Mouse (Mus musculus): ENCODE measurements around the gene Esrra. TPM values are rescaled to one million over a fixed set of nuclear protein-coding genes. Genes with fewer than 3 reads are reported as not detected.

The Esrra gene
- polyA plus RNA-seq, 1 experiment from 2014 or later: 5.0 TPM

- H3K9me3 ChIP-seq (ENCODE audit: control insufficient read depth, low read length): no peaks in the 10 kb centered on the region
- no peak overlapping the region for H3K9ac ChIP-seq (ENCODE audit: low read depth, low read length)
- H3K4me1 ChIP-seq (replicated peaks; ENCODE audit: control insufficient read depth, insufficient read depth, low read length): 0 out of 2 replicates have a peak, but pooled peaks cover 7% of the 10 kb centered on the region
- H3K36me3 ChIP-seq (ENCODE audit: control insufficient read depth, insufficient read depth, low read length): no peaks in the 10 kb centered on the region
- H3K27ac ChIP-seq (ENCODE audit: low read depth, low read length): no peak overlapping the region
- peak; percentile 50 for DNase-seq (ENCODE audit: low spot score)
- ATAC-seq (ENCODE audit: low FRiP score): no peak
- H3K27me3 ChIP-seq (ENCODE audit: control insufficient read depth, insufficient read depth, low read length): peaks cover 76% of the 10 kb centered on the region
- peak overlapping the region; percentile 16; the same call in 1 of the 2 replicates for H3K4me3 ChIP-seq (ENCODE audit: low read depth, low read length)
- 11% methylated on average over 26 of the region's 26 CpGs for WGBS
- H3K4me2 ChIP-seq (replicated peaks; ENCODE audit: low read depth, low read length): peak overlapping the region; percentile 18; the same call in 1 of the 2 replicates
Observed at GRCm38 (mm10) chr19:6926559-6927255, 5.1 kb upstream of the Esrra start.

- Histone ChIP-seq H3K27ac (ENCODE audit: low read depth, low read length) (no peak overlapping the region), H3K4me2 (replicated peaks; ENCODE audit: low read depth, low read length) (no peak overlapping the region), H3K4me1 (replicated peaks; ENCODE audit: control insufficient read depth, insufficient read depth, low read length) (peaks cover 7% of the 10 kb centered on the region; the same call in 1 of the 2 replicates), H3K27me3 (ENCODE audit: control insufficient read depth, insufficient read depth, low read length) (peaks cover 67% of the 10 kb centered on the region), H3K9me3 (ENCODE audit: control insufficient read depth, low read length) (no peaks in the 10 kb centered on the region), H3K9ac (ENCODE audit: low read depth, low read length) (no peak overlapping the region), H3K4me3 (ENCODE audit: low read depth, low read length) (peak overlapping the region; percentile 8; the same call in 1 of the 2 replicates), H3K36me3 (ENCODE audit: control insufficient read depth, insufficient read depth, low read length) (no peaks in the 10 kb centered on the region)
- DNase-seq (ENCODE audit: low spot score): peak; percentile 42
- no peak for ATAC-seq (ENCODE audit: low FRiP score)
- WGBS: 5% methylated on average over 38 of the region's 40 CpGs
Observed at GRCm38 (mm10) chr19:6925611-6926329, 4.2 kb upstream of the Esrra start.

GRCm38 (mm10) chr19:6925307-6925573, 3.6 kb upstream of the Esrra start, which contains the start of gene Catsperz:
Gene Catsperz, minus strand, starts transcription at chr19:6925380.
- H3K9me3 ChIP-seq (ENCODE audit: control insufficient read depth, low read length): no peaks in the 10 kb centered on the region
- no peak within 1 kb of the TSS for H3K9ac ChIP-seq (ENCODE audit: low read depth, low read length)
- peak within 1 kb of the TSS; percentile 8; the same call in 1 of the 2 replicates for H3K4me3 ChIP-seq (ENCODE audit: low read depth, low read length)
- 6% methylated on average over 9 of the region's 9 CpGs for WGBS
- peaks cover 10% of the 10 kb centered on the region; the same call in 1 of the 2 replicates for H3K4me1 ChIP-seq (replicated peaks; ENCODE audit: control insufficient read depth, insufficient read depth, low read length)
- peaks cover 64% of the 10 kb centered on the region for H3K27me3 ChIP-seq (ENCODE audit: control insufficient read depth, insufficient read depth, low read length)
- no peaks in the 10 kb centered on the region for H3K36me3 ChIP-seq (ENCODE audit: control insufficient read depth, insufficient read depth, low read length)
- ATAC-seq (ENCODE audit: low FRiP score) (no peak), DNase-seq (ENCODE audit: low spot score) (no peak)
- no peak within 1 kb of the TSS for H3K4me2 ChIP-seq (replicated peaks; ENCODE audit: low read depth, low read length)
- H3K27ac ChIP-seq (ENCODE audit: low read depth, low read length): no peak within 1 kb of the TSS

DNA sequence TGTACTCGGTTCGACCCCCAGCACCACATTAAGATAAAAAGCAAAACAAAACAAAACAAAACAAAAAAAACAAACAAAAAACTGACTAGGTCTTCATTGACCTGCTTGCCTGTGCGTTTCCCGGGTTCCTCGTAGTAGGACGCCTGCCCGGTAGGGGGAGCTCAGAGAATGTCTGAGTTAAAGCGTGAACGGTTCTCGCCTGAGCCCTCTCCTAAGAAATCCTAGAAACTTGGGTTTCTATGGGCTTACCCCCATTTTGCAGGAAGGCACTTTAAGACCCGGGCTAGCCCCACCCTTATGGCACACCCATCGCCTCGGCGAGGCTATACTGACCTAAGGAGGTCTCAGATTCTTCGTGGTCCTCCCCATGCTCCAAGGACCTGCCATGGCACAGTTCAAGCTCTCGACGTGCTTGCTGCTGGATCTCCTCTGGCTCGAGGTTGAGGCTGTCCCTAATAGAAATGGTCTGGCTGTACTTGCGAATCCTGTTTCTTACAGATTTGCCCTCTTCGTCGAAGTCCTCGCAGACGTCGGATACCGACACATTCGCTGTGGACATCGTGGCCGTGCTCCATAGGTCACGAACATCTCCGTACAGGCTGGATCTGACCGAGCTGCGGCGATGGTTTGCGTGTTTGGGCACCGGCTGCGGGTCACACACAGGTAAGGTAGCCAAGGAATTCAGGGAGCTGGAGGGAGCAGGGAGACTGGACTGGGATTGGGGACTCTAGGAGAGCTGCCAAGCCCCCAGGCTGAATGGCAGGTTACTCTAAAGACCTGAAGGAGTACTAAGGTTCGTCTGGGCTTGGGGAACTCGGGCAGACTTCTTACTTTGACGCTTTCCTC, 3.1 kb upstream of the Esrra start:
- Histone ChIP-seq H3K4me1 (replicated peaks; ENCODE audit: control insufficient read depth, insufficient read depth, low read length) (peaks cover 13% of the 10 kb centered on the region; the same call in 1 of the 2 replicates), H3K36me3 (ENCODE audit: control insufficient read depth, insufficient read depth, low read length) (no peaks in the 10 kb centered on the region), H3K4me3 (ENCODE audit: low read depth, low read length) (no peak overlapping the region), H3K27me3 (ENCODE audit: control insufficient read depth, insufficient read depth, low read length) (peaks cover 62% of the 10 kb centered on the region), H3K27ac (ENCODE audit: low read depth, low read length) (no peak overlapping the region), H3K9me3 (ENCODE audit: control insufficient read depth, low read length) (no peaks in the 10 kb centered on the region), H3K9ac (ENCODE audit: low read depth, low read length) (no peak overlapping the region), H3K4me2 (replicated peaks; ENCODE audit: low read depth, low read length) (no peak overlapping the region)
- peak; percentile 85 for DNase-seq (ENCODE audit: low spot score)
- 3% methylated on average over 39 of the region's 39 CpGs for WGBS
- ATAC-seq (ENCODE audit: low FRiP score): no peak

- H3K27ac ChIP-seq (ENCODE audit: low read depth, low read length): no peak overlapping the region
- H3K9ac ChIP-seq (ENCODE audit: low read depth, low read length): no peak overlapping the region
- no peak for ATAC-seq (ENCODE audit: low FRiP score)
- WGBS: 61% methylated on average over 6 of the region's 6 CpGs
- no peak for DNase-seq (ENCODE audit: low spot score)
- H3K4me1 ChIP-seq (replicated peaks; ENCODE audit: control insufficient read depth, insufficient read depth, low read length): peaks cover 13% of the 10 kb centered on the region; the same call in 1 of the 2 replicates
- no peak overlapping the region for H3K4me3 ChIP-seq (ENCODE audit: low read depth, low read length)
- H3K4me2 ChIP-seq (replicated peaks; ENCODE audit: low read depth, low read length): no peak overlapping the region
- H3K27me3 ChIP-seq (ENCODE audit: control insufficient read depth, insufficient read depth, low read length): peaks cover 54% of the 10 kb centered on the region
- no peaks in the 10 kb centered on the region for H3K9me3 ChIP-seq (ENCODE audit: control insufficient read depth, low read length)
- no peaks in the 10 kb centered on the region for H3K36me3 ChIP-seq (ENCODE audit: control insufficient read depth, insufficient read depth, low read length)
Observed at GRCm38 (mm10) chr19:6922901-6923735, 1.5 kb upstream of the Esrra start.

- ATAC-seq (ENCODE audit: low FRiP score) (no peak), DNase-seq (ENCODE audit: low spot score) (peak; percentile 66)
- H3K27me3 ChIP-seq (ENCODE audit: control insufficient read depth, insufficient read depth, low read length): peaks cover 32% of the 10 kb centered on the region
- peak overlapping the region; percentile 88 for H3K9ac ChIP-seq (ENCODE audit: low read depth, low read length)
- peak overlapping the region; percentile 71 for H3K4me3 ChIP-seq (ENCODE audit: low read depth, low read length)
- peak overlapping the region; percentile 92 for H3K27ac ChIP-seq (ENCODE audit: low read depth, low read length)
- no peaks in the 10 kb centered on the region for H3K36me3 ChIP-seq (ENCODE audit: control insufficient read depth, insufficient read depth, low read length)
- peaks cover 12% of the 10 kb centered on the region; the same call in 1 of the 2 replicates for H3K4me1 ChIP-seq (replicated peaks; ENCODE audit: control insufficient read depth, insufficient read depth, low read length)
- 2% methylated on average over 41 of the region's 48 CpGs for WGBS
- peak overlapping the region; percentile 93 for H3K4me2 ChIP-seq (replicated peaks; ENCODE audit: low read depth, low read length)
- H3K9me3 ChIP-seq (ENCODE audit: control insufficient read depth, low read length): no peaks in the 10 kb centered on the region
Observed at GRCm38 (mm10) chr19:6920741-6921636, 624 bp downstream of the Esrra start.

DNA sequence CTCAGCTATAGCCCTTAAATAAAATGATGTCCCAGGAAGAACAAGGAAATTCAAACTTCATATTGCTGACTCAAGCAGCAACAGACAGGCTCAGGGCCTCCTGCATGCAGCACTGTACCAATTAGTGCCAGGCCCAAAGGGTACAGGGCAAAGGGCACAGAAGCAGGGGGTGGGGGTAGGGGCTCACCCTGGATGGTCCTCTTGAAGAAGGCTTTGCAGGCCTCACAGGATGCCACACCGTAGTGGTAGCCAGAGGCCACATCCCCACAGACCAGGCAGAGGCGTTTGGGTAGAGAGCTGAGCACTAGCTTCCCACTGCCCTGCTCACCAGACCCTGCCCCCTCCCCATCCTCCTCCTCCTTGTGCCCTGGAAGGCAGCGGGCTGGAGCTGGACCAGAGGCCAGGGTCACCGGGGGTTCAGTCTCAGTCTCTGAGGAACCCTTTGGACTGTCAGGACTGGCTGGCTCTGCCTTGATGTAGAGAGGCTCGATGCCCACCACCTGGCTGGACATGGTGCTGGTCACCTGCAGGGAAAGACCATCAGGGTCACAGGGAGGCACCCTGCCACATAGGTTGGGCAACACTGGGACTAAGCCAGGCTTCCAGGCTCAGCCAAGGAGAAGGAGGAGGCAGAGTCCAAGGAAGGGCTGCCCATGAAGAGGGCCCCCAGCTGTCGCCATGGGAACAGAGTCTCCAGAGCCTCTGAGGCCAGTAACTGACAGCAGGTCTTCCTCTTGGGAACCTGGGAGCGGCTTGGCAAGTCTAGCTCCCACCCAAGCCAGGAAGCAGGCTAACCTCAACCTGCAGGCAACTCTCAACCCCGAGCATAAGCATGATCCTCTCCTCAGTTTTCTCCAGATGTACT, 1.5 kb downstream of the Esrra start:
- Histone ChIP-seq H3K9me3 (ENCODE audit: control insufficient read depth, low read length) (no peaks in the 10 kb centered on the region), H3K27ac (ENCODE audit: low read depth, low read length) (0 out of 2 replicates have a peak overlapping the region, but pooled peaks have one; percentile 11), H3K4me3 (ENCODE audit: low read depth, low read length) (peak overlapping the region; percentile 71), H3K4me1 (replicated peaks; ENCODE audit: control insufficient read depth, insufficient read depth, low read length) (peaks cover 8% of the 10 kb centered on the region; the same call in 1 of the 2 replicates), H3K9ac (ENCODE audit: low read depth, low read length) (peak overlapping the region; percentile 88; the same call in 1 of the 2 replicates), H3K4me2 (replicated peaks; ENCODE audit: low read depth, low read length) (peak overlapping the region; percentile 93), H3K27me3 (ENCODE audit: control insufficient read depth, insufficient read depth, low read length) (peaks cover 24% of the 10 kb centered on the region), H3K36me3 (ENCODE audit: control insufficient read depth, insufficient read depth, low read length) (no peaks in the 10 kb centered on the region)
- DNase-seq (ENCODE audit: low spot score) (peak; percentile 44), ATAC-seq (ENCODE audit: low FRiP score) (no peak)
- 47% methylated on average over 7 of the region's 8 CpGs for WGBS
